Mouse (Mus musculus): ENCODE measurements at regions not wholly inside any gene's neighbourhood (a gene's known extent, or its start where the extent isn't known, plus 50 kb on each side); places are given as distances from the start of the nearest gene placed in this dataset.

- no peak for DNase-seq (ENCODE audit: low read depth, low spot score)
Observed at GRCm38 (mm10) chr4:152647620-152648019, 169.9 kb upstream of the Kcnab2 start.

- no peak for DNase-seq (ENCODE audit: low read depth, low spot score)
Observed at GRCm38 (mm10) chr4:152647084-152647483, 169.4 kb upstream of the Kcnab2 start.

- no peak for DNase-seq (ENCODE audit: low read depth, low spot score)
Observed at GRCm38 (mm10) chr4:152637088-152637487, 159.4 kb upstream of the Kcnab2 start.

- no peak for DNase-seq (ENCODE audit: low read depth, low spot score)
Observed at GRCm38 (mm10) chr4:152633896-152634295, 156.2 kb upstream of the Kcnab2 start.

GRCm38 (mm10) chr4:152628111-152628510 lies 150.4 kb upstream of the Kcnab2 start:
- no peak for DNase-seq (ENCODE audit: low read depth, low spot score)

- no peak for DNase-seq (ENCODE audit: low read depth, low spot score)
Observed at GRCm38 (mm10) chr4:152625032-152626003, 147.6 kb upstream of the Kcnab2 start.

GRCm38 (mm10) chr4:152622022-152622777 lies 144.5 kb upstream of the Kcnab2 start:
- no peak for DNase-seq (ENCODE audit: low read depth, low spot score)

- DNase-seq (ENCODE audit: low read depth, low spot score), result no peak
Observed at GRCm38 (mm10) chr4:152617636-152618035, 140.0 kb upstream of the Kcnab2 start.

GRCm38 (mm10) chr4:152615155-152615554 lies 137.5 kb upstream of the Kcnab2 start:
- DNase-seq (ENCODE audit: low read depth, low spot score), result no peak

- no peak for DNase-seq (ENCODE audit: low read depth, low spot score)
Observed at GRCm38 (mm10) chr4:152614356-152615100, 136.9 kb upstream of the Kcnab2 start.

Data from A20 (cell line).